In the genomic region with DNA sequence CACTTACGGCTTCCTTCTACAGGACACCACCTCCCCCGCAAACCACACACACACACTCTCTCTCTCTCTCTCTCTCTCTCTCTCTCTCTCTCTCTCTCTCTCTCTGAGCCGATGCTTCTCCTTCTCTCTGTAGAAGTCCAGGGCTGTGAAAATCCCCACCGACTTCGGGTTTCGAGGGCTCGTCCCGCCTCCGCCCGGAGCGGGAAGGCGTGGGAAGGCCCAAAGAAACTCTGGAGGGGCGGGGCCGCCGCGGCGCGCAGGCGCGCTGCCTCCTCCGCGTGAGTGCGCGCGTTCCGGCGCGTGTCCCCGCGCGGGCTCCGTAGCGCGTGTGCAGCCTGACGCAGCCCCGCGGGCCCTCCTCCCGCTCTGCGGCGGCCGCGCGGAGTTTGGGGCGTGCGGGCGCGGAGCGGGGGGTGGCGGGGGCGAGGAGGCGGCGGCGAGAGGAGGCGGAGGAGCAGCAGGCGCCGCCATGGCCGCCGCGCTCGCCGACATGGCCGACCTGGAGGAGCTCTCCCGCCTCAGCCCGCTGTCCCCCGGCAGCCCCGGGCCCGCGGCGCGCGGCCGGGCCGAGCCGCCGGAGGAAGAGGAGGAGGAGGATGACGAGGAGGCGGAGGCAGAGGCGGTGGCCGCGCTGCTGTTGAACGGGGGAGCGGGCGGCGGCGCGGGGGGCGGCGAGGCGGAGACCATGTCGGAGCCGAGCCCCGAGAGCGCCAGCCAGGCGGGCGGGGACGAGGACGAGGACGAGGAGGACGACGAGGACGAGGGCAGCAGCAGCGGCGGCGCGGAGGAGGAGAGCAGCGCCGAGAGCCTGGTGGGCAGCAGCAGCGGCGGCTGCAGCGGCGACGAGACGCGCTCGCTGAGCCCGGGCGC, we compare ENCODE assay signal across 8 mouse cellular contexts. TPM values are rescaled to one million over a fixed set of nuclear protein-coding genes. Genes with fewer than 3 reads are reported as not detected.
DNase-seq lines count a peak whose midpoint lies in the region; ATAC-seq lines count a peak whose summit lies in the region.

No protein-coding gene starts in this region.

- H3K36me3 ChIP-seq in hindbrain, embryonic 13.5 days: no peaks in the 10 kb centered on the region

- H3K4me2 ChIP-seq in hindbrain, embryonic 13.5 days: peak overlapping the region; percentile 90

- H3K27ac ChIP-seq in hindbrain, embryonic 13.5 days: peak overlapping the region; percentile 98

- H3K4me3 ChIP-seq in hindbrain, embryonic 13.5 days: peak overlapping the region; percentile 99

- peaks cover 38% of the 10 kb centered on the region for H3K4me1 ChIP-seq in hindbrain, embryonic 13.5 days (replicated peaks)

- H3K27me3 ChIP-seq in hindbrain, embryonic 13.5 days: no peaks in the 10 kb centered on the region; the same call in 1 of the 2 replicates

- H3K9me3 ChIP-seq in hindbrain, embryonic 13.5 days: no peaks in the 10 kb centered on the region

- peak; percentile 93 for ATAC-seq in hindbrain, embryonic 13.5 days (ENCODE audit: low FRiP score)

- DNase-seq in Muller cell, postnatal 12 days (ENCODE audit: inconsistent ontology term): peak; percentile 98
- DNase-seq in cerebellum, adult 9-11 months: peak; percentile 96
- DNase-seq in frontal cortex, postnatal 10 days (ENCODE audit: low spot score in 2 of 2): peak; percentile 90 to 93
- DNase-seq in layer of hippocampus, postnatal 25 days (ENCODE audit: extremely low spot score in 1 of 2, low spot score in 1 of 2): peak; percentile 80 to 88
- DNase-seq in lung, postnatal 25 days (ENCODE audit: low spot score): peak; percentile 93
- DNase-seq in retina, embryonic 14.5 days (ENCODE audit: low spot score): peak; percentile 94
- DNase-seq in thymus, postnatal 4 days: peak; percentile 96

- H3K9ac ChIP-seq in hindbrain, embryonic 13.5 days: peak overlapping the region; percentile 99

- under 1% methylated on average over 84 of the region's 117 CpGs for WGBS in hindbrain, embryonic 13.5 days

RNA-seq across cellular contexts. Expression of gene Aebp2, which starts 1.0 kb away (rescaled TPM):
- 8.9 and 9.3 TPM in 2 replicates for polyA plus RNA-seq in hindbrain, embryonic 13.5 days (2015; fragmentation: Nextera tagmentation; extraction: Ambion mirVana)
- total RNA-seq in layer of hippocampus, postnatal 25 days (2021): 10 to 100 TPM; 52.6 to 58.2 TPM

Comparison
In these comparisons a context has a peak if more than half of its experiments do, and no peak if none do; other contexts are left out.
1. Peak in every context shown above with its lines: DNase-seq, ATAC-seq, H3K4me3 ChIP-seq and H3K27ac ChIP-seq.